Mouse (Mus musculus) cerebellum, adult 8-10 months (tissue): ENCODE data around the gene Rab11a.
"Not testable (repeated sequence)": the region's sequence is repeated elsewhere in the genome, so short reads cannot be mapped to it uniquely, and the experiment has no call there.

Source experiments
- DNase-seq: peaks from one replicate; pipeline ENCODE4 v3.0.0; 2022

Rab11a gene

GRCm38 (mm10) chr9:64739001-64739400, 1.4 kb upstream of the Rab11a start:
- DNase-seq = no peak

GRCm38 (mm10) chr9:64736639-64737405, 736 bp downstream of the Rab11a start:
- DNase-seq = peak; percentile 39

DNA sequence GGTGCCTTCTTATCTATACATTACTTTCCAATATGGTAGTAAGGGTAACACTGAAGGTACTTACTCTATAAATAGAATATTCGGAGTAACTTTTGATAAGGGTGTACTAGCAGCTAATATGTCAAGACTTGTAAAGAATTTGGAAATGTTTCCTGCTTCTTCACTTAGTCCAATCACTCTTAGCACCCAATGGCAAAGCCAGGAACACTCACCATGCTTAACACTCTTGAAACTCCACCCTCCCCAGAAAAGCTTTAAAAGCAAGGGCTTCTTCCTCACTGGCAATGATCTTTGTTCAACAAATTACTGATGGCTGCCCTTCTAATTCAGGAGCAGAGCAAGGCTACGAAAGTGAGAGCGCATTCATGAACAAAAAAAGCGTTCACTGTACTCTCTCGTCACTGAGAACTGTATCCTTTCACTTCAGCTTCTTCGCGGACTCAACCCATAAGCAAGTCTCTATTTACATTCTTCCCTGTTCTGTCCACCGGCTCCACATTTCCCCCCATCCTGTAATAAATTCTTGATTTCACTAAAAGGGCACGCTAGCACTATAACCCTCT, 1.4 kb downstream of the Rab11a start:
- no peak for DNase-seq

GRCm38 (mm10) chr9:64734992-64735391, 2.6 kb downstream of the Rab11a start:
- DNase-seq = not testable (repeated sequence)

GRCm38 (mm10) chr9:64734166-64734565, 3.4 kb downstream of the Rab11a start:
- DNase-seq = no peak

DNA sequence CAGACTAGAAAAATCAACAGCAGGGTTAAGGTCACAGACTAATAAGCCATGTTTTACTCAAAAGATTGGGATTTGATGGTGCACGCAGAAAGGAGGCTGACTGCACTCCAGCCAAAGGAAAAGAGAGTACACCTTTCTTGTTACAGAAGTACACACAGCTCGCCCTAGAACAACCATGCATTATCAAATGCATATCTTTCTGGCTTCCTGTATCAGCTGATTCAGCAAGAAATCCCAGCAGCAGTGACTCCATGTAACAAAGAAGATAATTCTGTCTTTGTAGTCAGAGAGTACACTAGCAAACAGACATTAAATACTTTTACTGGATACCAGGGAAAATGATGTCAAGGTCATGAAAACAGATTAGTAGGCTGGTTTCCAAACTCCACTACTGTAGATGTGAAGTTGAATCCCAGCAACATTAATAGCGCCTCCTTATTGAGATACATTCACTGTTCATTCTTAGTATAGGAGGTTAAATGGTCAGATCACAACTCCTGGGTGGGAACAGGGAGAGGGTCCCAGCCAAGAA, 6.5 kb downstream of the Rab11a start:
- DNase-seq = no peak

DNA sequence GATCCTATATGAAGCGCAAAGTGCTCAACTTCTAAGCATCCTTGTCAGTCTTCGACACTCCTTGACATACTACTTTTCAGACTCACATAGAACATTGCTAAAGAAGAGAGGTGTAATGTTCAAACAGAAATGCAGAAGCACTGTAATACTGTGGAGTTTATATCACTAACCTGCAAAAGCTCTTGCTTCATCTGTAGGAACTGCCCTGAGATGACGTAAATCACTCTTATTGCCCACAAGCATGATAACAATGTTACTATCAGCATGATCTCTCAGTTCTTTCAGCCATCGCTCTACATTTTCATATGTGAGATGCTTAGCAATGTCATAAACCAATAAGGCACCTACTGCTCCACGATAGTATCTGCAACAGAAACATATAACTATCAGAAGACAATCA, 11.1 kb downstream of the Rab11a start:
- DNase-seq = no peak

- DNase-seq = no peak
These were observed 17.9 kb downstream of the Rab11a start for GRCm38 (mm10) chr9:64719526-64720163.

GRCm38 (mm10) chr9:64710291-64710690, 27.3 kb downstream of the Rab11a start:
- DNase-seq = not testable (repeated sequence)

GRCm38 (mm10) chr9:64704073-64704840, 33.3 kb downstream of the Rab11a start:
- DNase-seq = no peak

DNA sequence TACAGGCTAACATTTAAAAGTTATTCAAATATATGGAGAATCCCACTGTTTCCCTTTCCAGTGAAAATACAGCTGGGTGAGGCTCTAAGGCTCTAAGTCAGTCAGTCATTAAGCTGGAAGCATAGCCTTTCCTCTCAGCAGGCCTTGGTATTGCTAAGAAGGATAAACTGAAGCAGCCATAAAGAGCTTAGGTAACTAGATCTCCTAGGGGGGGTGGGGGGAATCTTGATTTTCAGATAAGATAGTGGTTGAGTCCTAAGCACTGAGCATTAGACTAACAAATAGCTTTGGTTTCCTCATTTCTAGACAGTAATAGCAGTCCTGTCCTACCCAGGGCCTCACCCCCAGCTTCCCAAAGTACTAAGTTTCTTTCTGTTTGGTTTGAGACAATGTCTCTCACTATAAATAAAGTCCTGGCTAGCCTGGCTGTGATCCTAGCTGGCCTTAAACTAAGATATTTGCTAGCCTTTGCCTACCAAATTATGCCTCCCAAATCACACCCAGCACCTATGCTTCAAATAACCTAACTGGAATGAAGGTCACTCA, 34.1 kb downstream of the Rab11a start:
- no peak for DNase-seq

DNA sequence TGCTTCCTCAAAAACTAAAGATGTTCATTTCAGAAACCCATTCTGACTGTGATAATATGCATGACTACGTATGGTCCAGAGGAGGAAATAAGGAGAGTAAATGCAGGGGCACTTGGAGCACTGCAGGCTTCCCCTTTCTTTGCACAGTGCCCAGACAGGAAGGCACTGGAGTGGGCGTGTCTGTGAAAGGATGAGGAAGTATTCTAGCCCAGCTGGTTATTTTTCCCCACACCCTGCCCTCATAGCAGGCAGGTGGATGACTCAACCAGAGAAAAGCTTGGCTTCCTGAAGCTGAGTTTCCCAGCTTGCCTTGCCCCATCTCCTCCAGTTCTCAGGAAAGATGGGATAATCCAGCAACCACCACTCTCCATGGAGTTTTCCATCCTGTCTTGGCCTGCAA, 34.6 kb downstream of the Rab11a start:
- DNase-seq = no peak

DNA sequence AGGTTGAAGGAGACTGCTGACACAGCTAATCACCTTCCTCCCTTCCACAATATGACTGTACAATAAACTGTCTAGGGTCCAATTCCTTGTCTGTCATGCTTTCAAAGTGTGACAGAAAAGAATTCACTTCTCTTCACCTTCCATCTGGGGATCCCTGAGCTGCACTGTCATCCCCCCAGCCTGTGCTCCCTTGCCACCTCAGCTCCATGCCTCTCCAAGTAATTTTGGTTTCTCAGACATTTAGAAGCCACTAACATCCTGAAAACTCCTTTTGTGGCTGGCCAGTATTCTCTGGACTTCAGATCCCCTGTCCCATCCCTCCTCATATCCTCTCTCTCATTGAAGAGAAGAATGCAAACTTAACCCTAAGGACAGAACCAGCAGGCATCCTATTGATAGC, 35.2 kb downstream of the Rab11a start:
- DNase-seq = no peak

DNA sequence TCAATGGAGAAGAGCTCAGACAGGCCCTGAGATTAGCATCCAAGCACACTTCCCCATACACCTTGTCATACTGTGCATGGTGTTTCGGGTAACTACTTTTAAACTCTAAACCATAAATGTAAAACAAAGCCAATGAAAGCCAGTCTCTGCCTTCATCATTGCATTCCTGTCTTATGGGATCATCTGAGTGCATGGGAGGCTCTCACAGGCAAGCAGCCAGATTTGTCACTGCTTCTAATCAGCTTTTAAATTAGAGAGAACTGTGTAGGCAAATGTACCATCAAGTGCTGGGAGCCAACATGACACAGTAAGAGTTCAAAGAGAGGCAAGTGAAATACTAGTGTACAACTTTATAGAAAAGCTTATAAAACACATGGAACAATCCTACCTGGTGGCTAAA, 35.9 kb downstream of the Rab11a start:
- no peak for DNase-seq

DNA sequence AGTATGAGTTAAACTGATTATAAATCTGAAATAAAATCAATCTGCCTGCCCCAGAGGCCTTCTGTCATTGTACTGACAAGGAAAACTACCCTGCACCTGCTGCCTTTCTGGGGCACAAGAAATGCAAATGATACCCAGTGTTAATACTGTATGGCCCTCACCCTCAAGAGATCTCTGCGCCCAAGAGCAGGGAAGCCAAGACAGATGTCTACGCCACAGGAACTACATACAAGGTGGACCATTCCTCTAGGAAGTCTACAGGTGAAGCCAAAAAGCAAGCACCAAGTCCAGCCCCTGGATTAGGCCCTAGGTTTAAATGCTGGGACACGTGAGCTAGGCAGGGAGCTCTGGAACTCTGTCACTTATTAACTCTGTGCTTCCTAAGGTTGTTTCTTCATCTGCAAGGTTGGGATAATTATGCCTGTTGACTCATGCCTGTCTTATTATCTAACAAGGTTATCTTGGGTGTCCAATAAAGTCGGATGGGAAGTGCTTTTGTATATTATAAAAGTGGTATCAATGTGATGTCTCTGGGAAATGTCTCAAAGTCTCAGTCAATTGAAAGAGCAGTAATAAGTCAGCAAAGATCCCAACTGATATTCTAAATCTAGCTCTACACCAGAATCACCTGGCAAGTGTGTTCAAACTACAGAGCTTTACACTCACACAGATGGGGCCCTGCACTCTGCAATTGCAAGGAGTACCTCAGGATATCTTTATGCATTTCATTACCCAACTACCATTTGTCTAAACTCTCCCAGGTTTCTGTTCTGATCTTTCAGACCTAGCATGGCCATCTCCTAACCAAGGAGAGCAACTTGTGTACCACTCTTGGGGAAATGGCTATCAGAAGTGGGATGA, 36.9 kb downstream of the Rab11a start:
- DNase-seq = no peak

DNA sequence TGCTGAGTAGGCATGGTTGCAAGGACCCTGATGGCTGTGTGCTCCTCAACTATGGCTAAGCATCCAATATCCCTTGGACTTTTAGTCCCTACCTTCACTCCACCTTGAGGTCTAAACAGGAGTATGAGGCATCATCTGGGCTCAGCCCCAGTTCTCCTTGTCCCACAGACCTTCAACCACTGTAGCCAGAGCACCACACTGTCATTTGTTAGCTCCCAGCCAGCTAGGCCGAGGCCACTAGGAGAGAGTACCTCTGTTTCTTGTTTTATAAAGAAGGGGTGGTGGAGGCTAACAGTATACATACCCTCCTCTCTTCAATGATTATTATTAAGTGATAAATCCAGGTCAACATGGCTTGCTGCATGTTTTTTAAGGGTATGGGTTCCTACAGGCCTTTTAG, 39.0 kb downstream of the Rab11a start:
- DNase-seq = no peak

DNA sequence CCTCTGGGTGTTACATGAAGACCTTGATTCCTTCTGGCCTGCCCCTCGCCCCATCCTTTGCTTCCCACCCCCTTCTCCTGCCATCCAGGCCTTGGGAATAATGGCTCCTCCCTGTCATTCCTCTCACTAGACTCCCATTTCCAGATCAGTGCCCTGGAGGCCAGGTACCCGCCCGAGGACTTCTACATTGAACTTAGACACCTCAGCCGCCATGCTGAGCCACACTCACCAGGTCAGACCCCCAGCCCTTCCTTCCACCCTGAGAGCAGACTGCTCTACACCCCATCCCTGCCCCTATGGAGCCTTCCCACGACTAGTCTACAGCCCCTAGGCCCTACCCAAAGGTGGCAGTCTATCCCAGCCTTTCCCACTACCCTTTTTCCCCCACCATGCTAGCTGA, 39.9 kb downstream of the Rab11a start:
- no peak for DNase-seq

DNA sequence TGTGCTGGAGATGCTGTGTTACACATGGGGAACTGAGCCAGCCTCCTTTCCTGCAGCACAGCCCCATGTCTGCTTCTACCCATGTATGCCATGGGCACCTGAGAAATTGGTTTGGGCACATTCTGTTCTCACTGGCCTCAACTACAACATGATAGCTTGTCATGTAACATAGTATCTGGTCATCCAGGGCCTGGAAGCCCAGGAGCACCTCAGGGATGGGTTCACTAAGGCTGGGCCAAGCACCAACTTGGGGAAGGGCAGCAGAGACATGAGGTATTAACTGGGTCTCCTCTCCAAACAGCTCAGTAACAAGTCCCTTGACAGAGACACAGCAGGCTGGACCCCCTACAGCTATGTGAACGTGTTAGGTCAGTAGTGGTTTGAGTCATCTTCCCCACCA, 40.6 kb downstream of the Rab11a start:
- DNase-seq = no peak

DNA sequence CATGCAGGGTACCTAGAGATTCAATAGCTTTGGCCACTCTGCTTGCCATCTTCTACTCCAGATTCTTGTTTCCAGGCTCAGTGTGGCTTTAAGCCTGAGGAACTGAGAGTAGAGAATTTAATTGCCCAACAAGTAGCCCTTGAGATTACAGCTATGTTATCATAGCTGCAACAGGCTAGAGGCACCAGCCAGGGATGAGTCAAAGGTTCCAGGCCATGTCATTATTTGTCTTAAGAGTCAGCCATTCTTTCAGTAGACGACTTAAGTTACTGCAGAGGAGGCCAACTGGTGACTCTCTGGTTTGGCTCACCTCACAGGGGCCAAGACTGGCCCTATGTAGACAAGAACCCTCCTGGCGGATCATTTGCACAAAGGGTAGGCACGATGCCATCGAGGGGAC, 41.2 kb downstream of the Rab11a start:
- no peak for DNase-seq

- no peak for DNase-seq
These were observed 42.3 kb downstream of the Rab11a start for GRCm38 (mm10) chr9:64695266-64695665.

DNA sequence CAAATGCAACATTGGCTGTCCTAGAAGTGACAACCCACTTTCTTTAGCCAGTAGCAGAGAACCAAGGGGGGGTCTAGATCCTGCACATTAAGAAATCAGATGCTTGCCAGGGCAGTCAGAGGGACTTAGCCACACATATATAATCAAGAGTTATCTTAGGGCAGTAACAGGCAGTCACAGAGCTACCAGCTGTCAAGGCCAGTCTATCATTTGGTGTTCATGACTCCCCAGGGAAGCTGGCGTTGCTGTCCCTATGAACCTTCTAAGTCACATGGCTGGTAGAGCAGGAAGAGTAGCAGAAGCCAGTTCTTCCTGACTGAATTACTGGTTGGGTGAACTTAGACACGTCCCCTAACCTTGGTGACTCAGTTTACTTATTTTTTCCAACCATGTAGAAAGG, 44.5 kb downstream of the Rab11a start:
- DNase-seq = no peak

- DNase-seq = peak; percentile 66
These were observed 46.4 kb downstream of the Rab11a start for GRCm38 (mm10) chr9:64691176-64691575.
